Mouse (Mus musculus): ENCODE data around the gene Srsf4.

The Srsf4 gene

DNA sequence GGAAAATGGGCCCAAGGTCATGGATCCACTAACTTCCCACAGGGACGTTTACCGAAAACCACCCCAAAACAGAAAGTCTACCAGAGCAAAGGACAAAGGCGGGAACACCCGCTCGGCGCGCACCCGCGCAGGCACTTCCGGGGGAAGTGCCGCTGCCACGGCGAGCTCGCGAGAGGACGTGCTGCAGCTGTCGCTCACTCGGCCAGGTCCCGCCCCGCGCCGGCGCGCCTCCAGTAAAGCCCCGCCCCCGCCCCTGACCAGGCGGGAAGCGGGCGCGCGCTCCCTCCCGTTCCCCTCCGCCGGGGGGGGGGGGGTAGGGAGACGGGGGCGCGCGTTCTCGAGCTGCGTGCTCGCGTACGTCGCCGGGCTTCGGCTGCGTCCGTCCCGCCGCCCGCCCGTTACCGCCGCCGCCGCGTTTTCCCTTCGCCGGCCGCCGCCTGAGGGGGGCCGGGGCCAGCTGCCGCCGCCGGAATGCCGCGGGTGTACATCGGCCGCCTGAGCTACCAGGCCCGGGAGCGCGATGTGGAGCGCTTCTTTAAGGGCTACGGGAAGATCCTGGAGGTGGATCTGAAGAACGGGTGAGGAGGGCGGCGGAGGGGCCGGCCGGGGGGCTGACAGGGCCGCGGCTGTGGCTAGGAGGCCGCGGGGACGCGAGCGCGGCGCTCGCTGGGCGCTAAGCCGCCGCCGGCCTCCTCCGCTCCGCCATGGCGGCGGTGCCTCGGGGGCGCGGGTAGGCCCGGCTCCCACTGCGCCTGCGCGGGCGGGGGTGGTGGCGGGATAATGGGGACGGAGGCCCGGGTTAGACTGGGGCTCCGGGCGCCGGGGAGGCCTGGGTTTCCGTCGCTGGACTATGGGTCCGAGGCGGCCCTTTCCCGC, at the start of gene Srsf4:
Srsf4 (plus strand) TSS at position 325 of the 876 bp plus-strand sequence.
- DNase-seq (ENCODE audit: low read depth, low spot score): peak; percentile 87

GRCm38 (mm10) chr4:131824939-131825338, 48.5 kb upstream of the Srsf4 start:
- no peak for DNase-seq (ENCODE audit: low read depth, low spot score)

GRCm38 (mm10) chr4:131825830-131826229, 47.6 kb upstream of the Srsf4 start:
- DNase-seq (ENCODE audit: low read depth, low spot score): no peak

DNA sequence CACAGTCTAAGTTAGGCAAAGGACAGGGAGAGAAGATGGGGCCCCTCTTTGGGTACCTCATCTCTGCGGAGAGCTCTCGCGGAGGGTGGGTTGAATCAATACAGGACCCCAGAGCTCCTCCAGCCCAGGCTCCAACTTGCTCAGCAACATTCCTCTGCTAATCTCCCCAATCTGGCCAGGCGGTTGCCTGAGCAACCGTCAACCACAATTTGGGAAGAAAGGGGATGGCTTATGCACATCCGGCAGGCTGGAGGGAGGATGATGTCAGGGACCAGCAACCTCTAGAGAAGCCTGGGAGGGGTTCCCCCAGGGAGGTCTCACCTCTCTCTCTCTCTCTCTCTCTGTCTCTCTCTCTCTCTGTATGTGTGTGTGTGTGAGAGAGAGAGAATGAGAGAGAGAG, 46.5 kb upstream of the Srsf4 start:
- no peak for DNase-seq (ENCODE audit: low read depth, low spot score)

GRCm38 (mm10) chr4:131829123-131829522, 44.3 kb upstream of the Srsf4 start:
- no peak for DNase-seq (ENCODE audit: low read depth, low spot score)

GRCm38 (mm10) chr4:131831546-131832045, 41.8 kb upstream of the Srsf4 start:
- no peak for DNase-seq (ENCODE audit: low read depth, low spot score)

DNA sequence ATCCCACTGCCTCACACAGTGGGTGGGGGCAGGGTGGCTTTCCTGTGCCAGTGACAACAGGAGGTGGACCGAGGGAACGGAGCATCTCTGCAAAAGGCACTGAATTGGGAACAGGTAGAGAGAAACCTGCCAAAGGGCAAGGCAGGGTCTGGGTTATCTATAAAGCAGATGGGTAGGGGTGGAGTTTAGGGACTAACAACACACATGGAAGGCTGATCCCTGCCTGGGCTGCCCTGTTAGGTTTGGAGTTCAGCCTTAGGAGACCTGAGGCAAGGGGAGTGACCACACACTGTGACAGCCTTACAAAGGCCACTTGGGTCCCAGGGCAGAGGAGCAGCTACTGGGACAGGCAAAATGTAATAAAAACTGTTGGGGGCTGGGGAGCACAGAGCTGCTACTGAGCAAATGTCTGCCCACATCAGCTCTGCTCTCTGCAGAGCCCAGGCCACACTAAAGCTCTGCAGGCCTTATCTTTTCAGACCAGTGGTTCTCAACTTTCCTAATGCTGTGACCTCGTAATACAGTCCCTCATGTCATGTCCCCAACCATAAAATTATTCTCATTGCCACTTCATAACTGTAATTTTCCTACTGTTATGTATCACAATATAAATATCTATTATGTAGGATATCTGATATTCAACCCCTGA, 40.5 kb upstream of the Srsf4 start:
- DNase-seq (ENCODE audit: low read depth, low spot score): no peak

- DNase-seq (ENCODE audit: low read depth, low spot score): no peak
Measured at GRCm38 (mm10) chr4:131833971-131834609, 39.3 kb upstream of the Srsf4 start.

GRCm38 (mm10) chr4:131836351-131836881, 37.0 kb upstream of the Srsf4 start:
- no peak for DNase-seq (ENCODE audit: low read depth, low spot score)

DNA sequence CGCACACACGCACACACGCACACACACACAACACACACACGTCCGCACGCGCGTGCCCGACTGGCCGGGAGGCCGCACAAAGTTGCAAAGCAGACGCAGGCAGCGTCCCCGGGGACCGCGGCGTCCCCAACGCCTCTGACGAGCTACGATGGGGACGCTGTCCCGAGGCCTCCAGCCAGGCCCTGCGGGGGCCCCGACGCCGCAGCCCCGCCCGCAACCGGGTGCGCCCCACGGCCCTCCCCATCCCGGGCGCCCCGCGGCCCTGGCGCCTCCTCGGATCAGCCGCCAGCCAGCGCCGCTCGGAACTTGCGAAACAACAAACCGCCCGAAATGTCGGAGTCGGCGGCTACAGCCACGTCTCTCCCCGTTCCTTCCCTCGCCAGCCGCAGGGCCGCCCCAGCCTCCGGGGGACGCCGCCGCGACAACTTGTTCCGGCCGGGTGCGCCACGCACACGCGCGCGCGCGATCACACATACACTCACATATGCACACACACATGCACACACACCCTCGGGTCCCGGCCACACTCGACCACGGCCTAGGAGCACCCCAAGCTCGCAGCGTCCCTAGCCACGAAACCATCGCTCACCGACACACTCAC, 36.4 kb upstream of the Srsf4 start:
- no peak for DNase-seq (ENCODE audit: low read depth, low spot score)

- peak; percentile 72 for DNase-seq (ENCODE audit: low read depth, low spot score)
Measured at GRCm38 (mm10) chr4:131837872-131838524, 35.4 kb upstream of the Srsf4 start, which contains the start of gene Ptpru. Gene Ptpru (minus strand): TSS chr4:131838288.

DNA sequence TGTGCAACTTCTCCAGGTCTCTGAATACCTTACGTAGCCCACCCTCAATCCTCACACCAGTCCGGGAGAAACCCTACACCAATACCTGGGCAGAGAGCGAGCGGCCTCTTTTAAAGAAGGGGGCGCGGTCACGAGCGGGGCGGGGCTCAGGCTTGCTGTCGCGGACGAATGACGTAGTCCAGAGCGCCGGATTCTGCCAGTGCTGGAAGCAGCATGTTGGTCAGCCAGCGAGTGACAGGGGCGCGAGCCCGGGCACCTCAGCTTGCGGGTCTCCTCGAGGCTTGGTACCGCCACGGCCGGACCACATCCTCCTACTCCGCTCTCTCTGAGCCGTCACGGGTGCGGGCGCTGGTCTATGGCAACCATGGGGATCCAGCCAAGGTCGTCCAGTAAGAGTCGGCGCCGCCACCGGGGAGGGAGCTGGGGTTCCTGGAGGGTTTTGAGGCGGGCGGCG, 30.1 kb upstream of the Srsf4 start, which contains the start of gene Mecr:
Mecr (plus strand) TSS at position 181 of the 454 bp plus-strand sequence.
- DNase-seq (ENCODE audit: low read depth, low spot score): peak; percentile 84

DNA sequence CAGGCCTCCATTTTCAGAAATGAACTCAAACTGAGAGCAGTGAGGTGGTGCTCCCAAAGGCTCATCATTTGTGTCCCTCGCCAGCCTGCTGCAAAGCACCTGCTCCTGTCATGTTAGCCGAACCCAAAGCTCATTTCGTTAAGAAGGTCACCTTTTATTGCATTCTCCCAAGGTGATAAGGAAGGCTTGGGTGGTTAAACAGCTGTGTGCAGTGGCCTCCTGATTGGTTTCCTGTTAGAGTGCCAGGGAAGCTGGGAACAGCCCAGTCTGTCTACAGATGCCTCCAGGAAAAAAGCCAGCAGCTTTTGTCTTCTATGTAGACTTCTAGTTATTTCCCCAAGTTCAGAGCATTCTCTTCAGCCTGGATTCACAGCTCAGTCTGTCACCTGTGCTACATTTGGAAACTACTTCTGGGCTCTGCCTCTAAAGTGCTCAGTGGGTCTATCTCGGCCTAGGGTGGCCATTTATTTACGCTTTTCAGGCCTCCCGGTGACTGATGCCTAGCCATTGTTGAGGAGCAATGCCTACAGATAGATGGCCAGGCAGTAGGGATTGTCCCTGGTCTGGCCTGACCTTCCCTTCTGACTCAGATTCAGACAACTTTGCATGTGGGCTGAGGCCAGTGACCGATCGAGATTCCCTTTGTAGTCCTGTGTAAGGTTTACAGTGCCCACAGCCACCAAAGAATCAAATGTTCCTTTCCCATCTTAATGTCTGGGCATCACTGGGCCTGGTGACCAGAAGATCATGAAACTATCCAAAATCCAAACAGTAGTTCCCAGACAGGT, 27.2 kb upstream of the Srsf4 start:
- DNase-seq (ENCODE audit: low read depth, low spot score): no peak

DNA sequence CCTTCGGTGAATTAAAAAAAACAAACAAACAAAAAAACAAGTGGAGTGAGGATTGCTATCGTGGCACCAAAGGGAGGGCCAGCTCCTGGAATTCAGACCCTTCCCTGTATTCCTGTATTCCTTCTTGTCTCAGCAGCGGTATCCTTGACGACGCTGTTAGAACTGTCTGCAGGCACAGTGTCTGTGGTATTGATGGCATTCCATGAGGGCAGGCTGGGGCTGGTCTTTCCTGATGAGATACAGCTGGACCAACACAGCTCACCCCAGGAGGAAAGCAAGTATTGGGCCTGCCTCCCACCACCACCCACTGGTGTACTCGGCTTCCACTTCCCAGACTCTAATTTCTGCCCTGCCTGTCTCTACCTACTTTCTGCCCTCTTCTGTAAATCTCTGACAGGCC, 25.3 kb upstream of the Srsf4 start:
- no peak for DNase-seq (ENCODE audit: low read depth, low spot score)

- DNase-seq (ENCODE audit: low read depth, low spot score): no peak
Measured at GRCm38 (mm10) chr4:131849986-131850638, 23.3 kb upstream of the Srsf4 start.

DNA sequence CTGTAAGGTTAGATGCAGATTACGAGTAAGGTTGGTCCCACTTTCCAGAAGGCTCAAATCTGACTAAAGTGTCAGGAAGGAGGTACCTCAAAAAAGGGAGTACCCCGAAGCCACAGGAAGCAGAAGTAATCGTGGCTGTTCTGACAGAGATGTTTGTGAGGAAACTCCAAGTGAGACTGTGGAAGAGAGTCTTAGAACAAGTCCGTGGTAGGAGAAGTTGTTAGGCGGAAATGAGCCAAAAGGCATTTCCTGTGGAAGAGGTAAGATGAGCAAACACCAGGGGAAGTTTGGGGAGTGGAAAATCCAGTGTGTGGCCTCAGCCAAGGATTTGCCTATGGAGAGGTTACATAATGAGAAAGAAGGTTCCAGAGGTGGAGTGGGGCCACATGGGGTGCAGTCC, 18.5 kb upstream of the Srsf4 start:
- no peak for DNase-seq (ENCODE audit: low read depth, low spot score)

- DNase-seq (ENCODE audit: low read depth, low spot score): peak; percentile 81
Measured at GRCm38 (mm10) chr4:131860492-131861340, 12.7 kb upstream of the Srsf4 start.

GRCm38 (mm10) chr4:131861341-131861739, 12.1 kb upstream of the Srsf4 start:
- DNase-seq (ENCODE audit: low read depth, low spot score): no peak

All from retina, adult 2 months (tissue).